Comparison of ENCODE assay signal across 15 mouse cellular contexts in the genomic region with DNA sequence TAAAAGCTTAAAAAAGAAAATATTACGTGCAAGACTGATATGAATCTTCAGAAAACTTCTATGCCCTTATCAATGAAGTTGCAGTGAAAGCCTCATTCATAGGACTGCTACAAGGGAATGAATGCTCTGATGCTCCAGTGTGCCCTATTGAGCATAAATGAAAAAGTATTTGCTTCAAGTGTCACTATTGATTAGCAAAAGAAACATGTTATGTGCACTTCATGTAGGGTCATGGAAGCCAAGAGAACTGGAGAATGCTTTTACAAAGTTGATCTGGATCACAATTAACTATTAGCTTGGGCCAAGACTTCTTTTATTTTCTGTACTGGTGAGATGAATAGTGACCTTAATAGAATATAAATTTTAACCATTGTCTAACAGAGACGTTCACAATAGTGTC.
"Had no signal": no experiment of that assay in that cellular context is flagged by ENCODE, and none has a peak within 500 bp of the region (broad histone marks: within the 10 kb centered on the region; RNA-seq: fewer than 3 reads in every experiment).

No protein-coding gene starts in this region.

- H3K4me2 ChIP-seq: neural tube, embryonic 12.5 days; neural tube, embryonic 13.5 days; neural tube, embryonic 15.5 days; stomach, embryonic 15.5 days had no signal

- H3K27ac ChIP-seq: neural tube, embryonic 12.5 days; neural tube, embryonic 13.5 days; neural tube, embryonic 15.5 days; stomach, embryonic 15.5 days; stomach, postnatal 0 days had no signal

- DNase-seq: right cerebral cortex, adult 18-20 months; right cerebral cortex, postnatal 14 days; right cerebral cortex, postnatal 25 days; right cerebral cortex, postnatal 4 days; spleen, adult 18-20 months; thymus, adult 18-20 months; thymus, adult 2 months; thymus, postnatal 14 days; thymus, postnatal 25 days; thymus, postnatal 36 days had no signal

- H3K36me3 ChIP-seq: neural tube, embryonic 12.5 days; neural tube, embryonic 13.5 days; neural tube, embryonic 15.5 days; stomach, embryonic 15.5 days had no signal

- H3K27me3 ChIP-seq: neural tube, embryonic 12.5 days; neural tube, embryonic 13.5 days; neural tube, embryonic 15.5 days; stomach, embryonic 15.5 days had no signal

- H3K9ac ChIP-seq: neural tube, embryonic 12.5 days; neural tube, embryonic 13.5 days; neural tube, embryonic 15.5 days; stomach, embryonic 15.5 days had no signal

- H3K4me1 ChIP-seq: neural tube, embryonic 12.5 days; neural tube, embryonic 13.5 days; neural tube, embryonic 15.5 days; stomach, embryonic 15.5 days had no signal

- H3K4me3 ChIP-seq: neural tube, embryonic 12.5 days; neural tube, embryonic 13.5 days; neural tube, embryonic 15.5 days; stomach, embryonic 15.5 days had no signal

- H3K9me3 ChIP-seq: neural tube, embryonic 12.5 days; neural tube, embryonic 13.5 days; neural tube, embryonic 15.5 days; stomach, embryonic 15.5 days had no signal
